Mouse (Mus musculus): ENCODE results near the gene Wee1. TPM values are rescaled to one million over a fixed set of nuclear protein-coding genes. Genes with fewer than 3 reads are reported as not detected.
"Not testable (repeated sequence)": the region's sequence is repeated elsewhere in the genome, so short reads cannot be mapped to it uniquely, and the experiment has no call there.

The Wee1 gene
- polyA plus RNA-seq, 1 experiment = 16.9 TPM

DNA sequence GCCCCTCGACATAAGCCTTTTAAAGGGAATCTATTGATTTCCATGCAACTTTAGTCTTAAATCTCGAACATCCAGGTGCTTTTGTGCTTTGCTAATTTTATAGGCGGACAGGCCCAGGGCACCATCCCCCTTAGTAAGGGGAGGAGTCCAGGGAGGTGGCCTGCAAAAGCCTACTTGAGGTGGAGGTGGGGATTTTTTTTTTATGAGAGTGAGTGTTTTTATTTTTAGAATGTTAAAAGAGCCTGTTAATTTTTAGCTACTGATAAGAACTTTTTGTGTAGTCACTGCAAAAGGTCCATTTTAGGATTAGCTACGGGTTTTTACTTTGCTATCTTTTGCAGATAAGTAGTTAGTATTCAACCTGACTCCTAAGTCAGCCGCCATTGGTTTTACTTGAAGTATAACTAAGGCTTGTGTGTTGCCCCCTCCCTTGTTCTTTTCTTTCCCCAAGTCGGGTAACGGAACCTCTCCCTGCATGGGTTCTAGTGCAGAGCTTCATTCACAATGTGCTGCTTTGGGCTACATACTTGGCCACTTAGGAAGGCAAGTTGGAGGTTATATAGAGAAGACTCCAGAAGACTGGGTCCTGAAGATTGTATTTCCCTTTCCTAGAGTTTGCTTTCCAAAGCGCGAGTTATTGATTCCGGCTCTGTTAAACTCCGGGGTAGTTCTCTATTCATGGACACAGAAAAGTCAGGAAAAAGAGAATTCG, 2.2 kb downstream of the Wee1 start:
- Histone ChIP-seq H3K27me3 (ENCODE audit: control insufficient read depth, insufficient read depth, low read length) (no peaks in the 10 kb centered on the region), H3K4me3 (replicated peaks; ENCODE audit: insufficient read depth, low read depth, low read length) (peak overlapping the region; percentile 81), H3K4me1 (ENCODE audit: control insufficient read depth, insufficient read depth, low read length) (no peaks in the 10 kb centered on the region), H3K27ac (ENCODE audit: insufficient read depth, low read length) (no peak overlapping the region; the same call in 1 of the 2 replicates)
- WGBS = 65% methylated on average over 12 of the region's 12 CpGs
- peak in 1 of 2 experiments; percentile 15 for DNase-seq
- TF ChIP-seq POLR2A (IDR thresholded peaks at IDR 0.05; ENCODE audit: borderline replicate concordance, insufficient read depth, low read length) (no peak), CTCF (IDR thresholded peaks at IDR 0.05; ENCODE audit: borderline replicate concordance, insufficient read depth, low read depth, low read length) (no peak)

DNA sequence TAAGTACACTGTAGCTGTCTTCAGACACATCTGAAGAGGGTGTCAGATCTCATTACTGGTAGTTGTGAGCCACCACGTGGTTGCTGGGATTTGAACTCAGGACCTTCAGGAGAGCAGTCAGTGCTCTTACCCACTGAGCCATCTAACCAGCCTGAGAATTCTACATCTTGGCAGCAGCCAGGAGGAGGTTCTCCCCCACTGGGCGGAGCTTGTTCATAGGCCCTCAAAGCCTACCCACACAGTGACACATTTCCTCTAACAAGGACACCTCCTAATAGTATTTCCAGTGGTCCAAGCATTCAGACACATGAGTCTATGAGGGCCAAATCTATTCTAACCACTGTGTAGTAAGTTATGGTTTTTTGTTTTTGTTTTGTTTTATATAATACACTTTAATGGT, 6.7 kb downstream of the Wee1 start:
- Histone ChIP-seq H3K27ac (ENCODE audit: insufficient read depth, low read length) (no peak overlapping the region), H3K4me1 (ENCODE audit: control insufficient read depth, insufficient read depth, low read length) (no peaks in the 10 kb centered on the region), H3K27me3 (ENCODE audit: control insufficient read depth, insufficient read depth, low read length) (no peaks in the 10 kb centered on the region), H3K4me3 (replicated peaks; ENCODE audit: insufficient read depth, low read depth, low read length) (no peak overlapping the region)
- no peak for DNase-seq
- no peak for TF ChIP-seq POLR2A (IDR thresholded peaks at IDR 0.05; ENCODE audit: borderline replicate concordance, insufficient read depth, low read length)
- TF ChIP-seq CTCF (IDR thresholded peaks at IDR 0.05; ENCODE audit: borderline replicate concordance, insufficient read depth, low read depth, low read length) = no peak
- 87% methylated on average over 2 of the region's 2 CpGs for WGBS

DNA sequence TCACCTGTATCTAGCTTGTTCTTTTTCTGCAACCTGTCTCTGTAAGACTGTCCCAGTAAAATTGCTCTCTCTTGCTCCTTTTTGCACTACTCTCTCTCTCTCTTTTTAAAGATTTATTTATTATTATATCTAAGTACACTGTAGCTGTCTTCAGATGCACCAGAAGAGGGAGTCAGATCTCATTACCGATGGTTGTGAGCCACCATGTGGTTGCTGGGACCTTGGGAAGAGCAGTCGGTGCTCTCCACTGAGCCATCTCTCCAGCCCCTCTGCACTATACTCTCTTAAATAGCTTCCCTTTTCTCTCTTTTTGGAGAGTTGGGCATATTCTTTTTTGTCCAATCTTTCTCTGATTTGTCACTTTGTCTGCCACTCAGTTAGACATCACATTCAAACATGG, 10.4 kb downstream of the Wee1 start:
- WGBS = 67% methylated on average over 2 of the region's 2 CpGs
- not testable (repeated sequence) for H3K4me3 ChIP-seq (replicated peaks; ENCODE audit: insufficient read depth, low read depth, low read length); DNase-seq; H3K27me3 ChIP-seq (ENCODE audit: control insufficient read depth, insufficient read depth, low read length); H3K4me1 ChIP-seq (ENCODE audit: control insufficient read depth, insufficient read depth, low read length); H3K27ac ChIP-seq (ENCODE audit: insufficient read depth, low read length)

DNA sequence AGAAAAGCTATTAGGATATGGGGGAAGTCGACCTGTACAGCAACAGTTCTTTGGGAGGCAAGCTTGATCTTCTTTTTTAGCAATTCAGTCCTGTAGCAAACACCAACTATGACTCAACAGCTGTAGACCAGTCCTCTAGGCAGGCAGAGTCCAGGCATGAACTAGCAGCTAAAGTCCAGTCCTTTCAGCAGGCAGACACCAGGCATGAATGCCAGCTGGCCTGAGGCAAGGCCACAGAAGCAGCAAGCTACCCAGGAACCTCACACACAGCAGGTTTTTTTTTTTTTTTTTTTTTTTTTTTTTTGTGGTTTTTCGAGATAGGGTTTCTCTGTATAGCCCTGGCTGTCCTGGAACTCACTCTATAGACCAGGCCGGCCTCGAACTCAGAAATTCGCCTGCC, 12.1 kb downstream of the Wee1 start:
- no peak for TF ChIP-seq CTCF (IDR thresholded peaks at IDR 0.05; ENCODE audit: borderline replicate concordance, insufficient read depth, low read depth, low read length)
- no peak for TF ChIP-seq POLR2A (IDR thresholded peaks at IDR 0.05; ENCODE audit: borderline replicate concordance, insufficient read depth, low read length)
- H3K4me1 ChIP-seq (ENCODE audit: control insufficient read depth, insufficient read depth, low read length) = no peaks in the 10 kb centered on the region
- no peak overlapping the region for H3K4me3 ChIP-seq (replicated peaks; ENCODE audit: insufficient read depth, low read depth, low read length)
- WGBS = 88% methylated on average over 5 of the region's 5 CpGs
- H3K27me3 ChIP-seq (ENCODE audit: control insufficient read depth, insufficient read depth, low read length) = no peaks in the 10 kb centered on the region
- no peak for DNase-seq
- H3K27ac ChIP-seq (ENCODE audit: insufficient read depth, low read length) = no peak overlapping the region

DNA sequence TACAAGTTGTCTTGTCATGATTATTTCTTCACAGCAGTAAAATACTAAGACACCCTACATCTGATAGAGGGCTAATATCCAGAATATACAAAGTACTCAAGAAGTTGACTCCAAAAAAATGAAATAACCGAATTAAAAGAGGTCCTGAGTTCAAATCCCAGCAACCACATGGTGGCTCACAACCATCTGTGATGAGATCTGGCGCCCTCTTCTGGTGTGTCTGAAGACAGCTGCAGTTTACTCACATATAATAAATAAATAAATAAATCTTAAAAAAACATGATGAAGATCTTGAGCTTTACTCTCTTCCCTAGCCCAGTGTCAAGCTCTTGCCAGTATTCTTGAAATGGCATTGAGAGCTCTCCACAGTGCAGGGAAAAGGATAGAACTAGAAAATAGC, 16.7 kb downstream of the Wee1 start:
- no peak for TF ChIP-seq CTCF (IDR thresholded peaks at IDR 0.05; ENCODE audit: borderline replicate concordance, insufficient read depth, low read depth, low read length)
- no peak for TF ChIP-seq POLR2A (IDR thresholded peaks at IDR 0.05; ENCODE audit: borderline replicate concordance, insufficient read depth, low read length)
- DNase-seq = no peak
- 88% methylated on average over 2 of the region's 2 CpGs for WGBS

DNA sequence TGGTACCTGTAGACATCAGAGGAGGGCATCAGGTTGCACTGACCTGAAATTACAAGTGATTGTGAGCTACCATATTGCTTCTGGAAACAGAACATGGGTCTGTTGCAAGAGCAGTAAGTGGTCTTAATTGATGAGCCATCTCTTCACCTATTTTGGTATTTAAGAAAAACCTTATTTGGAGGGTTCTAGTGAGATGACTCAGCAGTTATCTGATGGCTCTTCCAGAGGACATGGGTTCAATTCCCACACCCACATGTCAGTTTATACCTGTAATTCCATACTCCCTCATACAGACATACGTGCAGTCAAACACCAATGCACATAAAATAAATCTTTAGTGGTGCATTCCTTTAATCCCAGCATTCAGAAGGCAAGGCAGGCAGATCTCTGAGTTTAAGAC, 22.0 kb downstream of the Wee1 start:
- no peak for DNase-seq
- H3K4me1 ChIP-seq (ENCODE audit: control insufficient read depth, insufficient read depth, low read length) = no peaks in the 10 kb centered on the region
- 93% methylated on average over 1 of the region's 1 CpGs for WGBS
- TF ChIP-seq POLR2A (IDR thresholded peaks at IDR 0.05; ENCODE audit: borderline replicate concordance, insufficient read depth, low read length) (no peak), CTCF (IDR thresholded peaks at IDR 0.05; ENCODE audit: borderline replicate concordance, insufficient read depth, low read depth, low read length) (no peak)
- H3K27ac ChIP-seq (ENCODE audit: insufficient read depth, low read length) = no peak overlapping the region
- H3K27me3 ChIP-seq (ENCODE audit: control insufficient read depth, insufficient read depth, low read length) = no peaks in the 10 kb centered on the region
- no peak overlapping the region for H3K4me3 ChIP-seq (replicated peaks; ENCODE audit: insufficient read depth, low read depth, low read length)

More for the DNA sequence above, 16.7 kb downstream of the Wee1 start:
- Histone ChIP-seq H3K4me1 (ENCODE audit: control insufficient read depth, insufficient read depth, low read length) (no peaks in the 10 kb centered on the region), H3K27me3 (ENCODE audit: control insufficient read depth, insufficient read depth, low read length) (no peaks in the 10 kb centered on the region), H3K4me3 (replicated peaks; ENCODE audit: insufficient read depth, low read depth, low read length) (no peak overlapping the region), H3K27ac (ENCODE audit: insufficient read depth, low read length) (no peak overlapping the region)

DNA sequence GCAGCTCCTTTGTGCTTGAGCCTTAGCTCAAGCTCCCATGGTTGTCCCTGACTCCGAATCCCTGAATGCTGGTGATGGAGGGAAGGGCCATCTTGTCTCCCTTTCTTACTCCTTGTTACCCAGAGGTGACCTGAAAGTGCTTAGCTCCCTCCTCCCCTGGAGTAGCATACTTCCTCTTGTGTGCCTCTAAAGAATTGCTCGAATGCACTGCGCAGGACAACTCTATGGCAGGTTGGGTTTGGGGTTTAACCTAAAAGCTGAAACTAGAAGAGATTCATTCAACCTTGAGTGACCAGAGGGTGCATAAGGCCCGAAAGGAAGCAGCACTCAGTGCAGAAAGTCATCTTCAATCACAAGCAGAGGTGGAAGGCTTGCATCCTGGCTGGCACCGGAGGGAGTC, 31.0 kb downstream of the Wee1 start:
- Histone ChIP-seq H3K4me1 (ENCODE audit: control insufficient read depth, insufficient read depth, low read length) (no peaks in the 10 kb centered on the region), H3K27ac (ENCODE audit: insufficient read depth, low read length) (no peak overlapping the region), H3K4me3 (replicated peaks; ENCODE audit: insufficient read depth, low read depth, low read length) (no peak overlapping the region), H3K27me3 (ENCODE audit: control insufficient read depth, insufficient read depth, low read length) (no peaks in the 10 kb centered on the region)
- TF ChIP-seq CTCF (IDR thresholded peaks at IDR 0.05; ENCODE audit: borderline replicate concordance, insufficient read depth, low read depth, low read length) (no peak), POLR2A (IDR thresholded peaks at IDR 0.05; ENCODE audit: borderline replicate concordance, insufficient read depth, low read length) (no peak)
- WGBS = 89% methylated on average over 5 of the region's 5 CpGs
- no peak for DNase-seq

DNA sequence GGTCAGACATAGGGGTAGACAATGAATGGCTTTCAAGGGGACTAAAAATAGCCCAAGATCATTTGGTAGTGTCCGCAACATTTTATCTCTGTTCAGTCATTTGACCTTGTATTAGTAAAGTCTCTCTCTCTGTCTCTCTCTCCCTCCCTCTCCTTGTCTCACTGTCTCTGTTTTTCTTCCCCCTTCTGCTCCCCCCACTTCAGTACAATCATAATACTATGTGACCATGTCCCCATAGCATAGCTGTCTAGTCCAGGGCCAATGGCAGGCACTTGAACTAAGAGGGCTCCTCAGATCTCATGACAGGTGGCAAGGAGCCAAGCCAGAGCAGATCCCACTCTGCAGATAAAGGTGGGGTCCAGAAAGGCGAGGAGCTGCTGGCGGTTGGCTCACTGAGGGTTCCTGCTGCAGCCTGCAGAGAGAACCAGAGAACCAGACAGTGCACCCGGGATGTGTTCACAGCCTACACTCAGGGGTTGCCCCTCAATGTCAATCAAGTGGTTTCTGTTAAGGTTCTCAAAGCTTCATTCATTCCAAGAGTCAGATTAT, 34.9 kb downstream of the Wee1 start:
- Histone ChIP-seq H3K27me3 (ENCODE audit: control insufficient read depth, insufficient read depth, low read length) (no peaks in the 10 kb centered on the region), H3K4me1 (ENCODE audit: control insufficient read depth, insufficient read depth, low read length) (no peaks in the 10 kb centered on the region), H3K4me3 (replicated peaks; ENCODE audit: insufficient read depth, low read depth, low read length) (no peak overlapping the region), H3K27ac (ENCODE audit: insufficient read depth, low read length) (no peak overlapping the region)
- TF ChIP-seq CTCF (IDR thresholded peaks at IDR 0.05; ENCODE audit: borderline replicate concordance, insufficient read depth, low read depth, low read length) (no peak), POLR2A (IDR thresholded peaks at IDR 0.05; ENCODE audit: borderline replicate concordance, insufficient read depth, low read length) (no peak)
- 38% methylated on average over 4 of the region's 4 CpGs for WGBS
- DNase-seq = no peak

Measured in cerebellum, adult 2 months (tissue).